ENCODE assay signal across 8 mouse cellular contexts in the genomic region with DNA sequence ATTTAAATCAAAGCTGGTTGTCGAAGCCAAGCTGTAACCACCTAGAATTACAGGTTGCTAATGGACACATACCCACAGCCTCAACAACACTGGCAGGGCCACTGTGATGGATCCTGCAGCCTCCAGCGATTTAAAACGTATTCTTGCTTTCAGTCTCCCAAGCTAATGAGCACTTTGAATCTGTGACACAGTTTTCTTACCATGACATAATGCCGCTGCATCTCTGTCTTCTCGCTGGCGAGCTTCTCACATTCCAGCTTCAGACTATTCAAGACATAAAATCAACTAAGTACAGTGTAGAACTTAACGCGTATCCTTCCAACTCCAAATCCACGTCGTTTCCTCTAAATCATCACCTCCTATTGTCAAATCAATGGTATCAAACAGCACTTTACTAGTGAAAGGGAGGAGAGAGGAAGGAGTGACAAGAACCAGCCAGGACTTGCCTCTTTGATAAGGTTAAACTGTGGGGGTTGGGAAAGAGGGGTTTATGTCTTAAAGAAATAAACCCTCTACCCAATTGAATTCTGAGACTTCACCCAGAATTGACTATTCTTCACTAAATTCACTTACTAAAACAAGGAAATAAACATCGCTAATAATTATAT. TPM values are rescaled to one million over a fixed set of nuclear protein-coding genes. Genes with fewer than 3 reads are reported as not detected.
DNase-seq lines count a peak whose midpoint lies in the region; ATAC-seq lines count a peak whose summit lies in the region.

No protein-coding gene starts in this region.

- 14% methylated on average over 11 of the region's 11 CpGs for WGBS in kidney, embryonic 14.5 days
- WGBS in hindbrain, embryonic 12.5 days, result 18% methylated on average over 11 of the region's 11 CpGs
- WGBS in midbrain, embryonic 15.5 days, result 11% methylated on average over 11 of the region's 11 CpGs

- no peaks in the 10 kb centered on the region for H3K27me3 ChIP-seq in kidney, embryonic 14.5 days (ENCODE audit: control insufficient read depth, insufficient read depth, low read length)
- 0 out of 2 replicates have a peak, but pooled peaks cover 2% of the 10 kb centered on the region for H3K27me3 ChIP-seq in hindbrain, embryonic 12.5 days
- no peaks in the 10 kb centered on the region for H3K27me3 ChIP-seq in midbrain, embryonic 15.5 days (replicated peaks)

- ATAC-seq in kidney, embryonic 14.5 days (ENCODE audit: low FRiP score, low TSS enrichment), result no peak
- no peak for ATAC-seq in hindbrain, embryonic 12.5 days (ENCODE audit: low FRiP score)
- ATAC-seq in midbrain, embryonic 15.5 days (replicated peaks), result no peak

- peaks cover 9% of the 10 kb centered on the region; the same call in 1 of the 2 replicates for H3K36me3 ChIP-seq in kidney, embryonic 14.5 days (ENCODE audit: control insufficient read depth, insufficient read depth, low read length)
- no peaks in the 10 kb centered on the region for H3K36me3 ChIP-seq in hindbrain, embryonic 12.5 days
- no peaks in the 10 kb centered on the region for H3K36me3 ChIP-seq in midbrain, embryonic 15.5 days (replicated peaks)

- peak overlapping the region; percentile 59 for H3K4me2 ChIP-seq in kidney, embryonic 14.5 days (replicated peaks; ENCODE audit: low read depth, low read length)
- H3K4me2 ChIP-seq in hindbrain, embryonic 12.5 days (replicated peaks), result peak overlapping the region; percentile 60
- H3K4me2 ChIP-seq in midbrain, embryonic 15.5 days, result peak overlapping the region; percentile 58

- H3K4me3 ChIP-seq in kidney, embryonic 14.5 days (ENCODE audit: low read length), result peak overlapping the region; percentile 77
- peak overlapping the region; percentile 18; the same call in 1 of the 2 replicates for H3K4me3 ChIP-seq in brown adipose tissue, adult 24 weeks (ENCODE audit: insufficient read depth, low read depth, low read length)
- peak overlapping the region; percentile 80 for H3K4me3 ChIP-seq in hindbrain, embryonic 12.5 days
- H3K4me3 ChIP-seq in midbrain, embryonic 15.5 days, result peak overlapping the region; percentile 89

- H3K9me3 ChIP-seq in kidney, embryonic 14.5 days (ENCODE audit: control insufficient read depth, low read length), result no peaks in the 10 kb centered on the region
- H3K9me3 ChIP-seq in hindbrain, embryonic 12.5 days (replicated peaks), result no peaks in the 10 kb centered on the region
- H3K9me3 ChIP-seq in midbrain, embryonic 15.5 days, result no peaks in the 10 kb centered on the region

- DNase-seq in kidney, adult 9 months, result no peak
- no peak for DNase-seq in spleen, postnatal 14 days (ENCODE audit: low spot score in 2 of 2)
- no peak for DNase-seq in right cerebral cortex, postnatal 10 days (ENCODE audit: low spot score in 2 of 2)
- DNase-seq in gastrocnemius, postnatal 10 days, result no peak

- no peak overlapping the region for H3K27ac ChIP-seq in kidney, embryonic 14.5 days (ENCODE audit: low read depth, low read length)
- H3K27ac ChIP-seq in brown adipose tissue, adult 24 weeks (replicated peaks; ENCODE audit: low read depth, low read length), result no peak overlapping the region
- peak overlapping the region; percentile 17; the same call in 1 of the 2 replicates for H3K27ac ChIP-seq in hindbrain, embryonic 12.5 days
- peak overlapping the region; percentile 58 for H3K27ac ChIP-seq in midbrain, embryonic 15.5 days

- peaks cover 9% of the 10 kb centered on the region; the same call in 1 of the 2 replicates for H3K4me1 ChIP-seq in kidney, embryonic 14.5 days (ENCODE audit: control insufficient read depth, insufficient read depth, low read length)
- peaks cover 4% of the 10 kb centered on the region; the same call in 1 of the 2 replicates for H3K4me1 ChIP-seq in brown adipose tissue, adult 24 weeks (ENCODE audit: control insufficient read depth, insufficient read depth, insufficient read length, low read length)
- peaks cover 35% of the 10 kb centered on the region for H3K4me1 ChIP-seq in hindbrain, embryonic 12.5 days
- H3K4me1 ChIP-seq in midbrain, embryonic 15.5 days, result peaks cover 44% of the 10 kb centered on the region

- peak overlapping the region; percentile 42; the same call in 1 of the 2 replicates for H3K9ac ChIP-seq in kidney, embryonic 14.5 days (ENCODE audit: low read depth, low read length)
- peak overlapping the region; percentile 51 for H3K9ac ChIP-seq in hindbrain, embryonic 12.5 days
- H3K9ac ChIP-seq in midbrain, embryonic 15.5 days, result peak overlapping the region; percentile 32

RNA-seq across cellular contexts. Expression of a gene that starts 2.4 kb away (rescaled TPM):
- 16.5 and 20.7 TPM in 2 replicates for polyA plus RNA-seq in kidney, embryonic 14.5 days (2014; fragmentation: Nextera tagmentation; extraction: Ambion mirVana)
- polyA plus RNA-seq in brown adipose tissue, adult 24 weeks (2012; ENCODE audit: insufficient read depth, insufficient read length, missing spikeins), result 3.8 and 4.8 TPM in 2 replicates
- 37.7 and 40.2 TPM in 2 replicates for polyA plus RNA-seq in hindbrain, embryonic 12.5 days (2016; fragmentation: Nextera tagmentation; extraction: Ambion mirVana)
- 40.4 and 41.3 TPM in 2 replicates for polyA plus RNA-seq in midbrain, embryonic 15.5 days (2015; fragmentation: Nextera tagmentation; extraction: Ambion mirVana)
- total RNA-seq in gastrocnemius, postnatal 10 days (2021), result 10 to 100 TPM; 20.3 to 21.1 TPM

Comparison
In these comparisons a context has a peak if more than half of its experiments do, and no peak if none do; other contexts are left out.
1. H3K27ac ChIP-seq: peak in hindbrain, embryonic 12.5 days (single experiment) and midbrain, embryonic 15.5 days (single experiment); none in kidney, embryonic 14.5 days (single experiment) and brown adipose tissue, adult 24 weeks (single experiment).
2. H3K4me3 ChIP-seq: peak in every context shown above with its lines; median percentile 89 in midbrain, embryonic 15.5 days; 80 in hindbrain, embryonic 12.5 days; 77 in kidney, embryonic 14.5 days; 18 in brown adipose tissue, adult 24 weeks.
3. Peak in every context shown above with its lines, with median percentiles within 50 percentile points of each other: H3K4me2 ChIP-seq and H3K9ac ChIP-seq.